Mouse (Mus musculus) erythroblast, embryonic 14.5 days (primary cell): Measurements from ENCODE around the gene Nsun7.

ENCODE experiments used
- GATA1 ChIP-seq: IDR thresholded peaks from 2 replicates; pipeline ENCODE4 v1.6.1; 2012; ENCODE audit warnings: low read length, inconsistent platforms, mixed read lengths
- TAL1 ChIP-seq: IDR thresholded peaks from 3 replicates; pipeline ENCODE4 v1.6.1; 2012; ENCODE audit warnings: low read length, inconsistent platforms, mixed read lengths

DNA sequence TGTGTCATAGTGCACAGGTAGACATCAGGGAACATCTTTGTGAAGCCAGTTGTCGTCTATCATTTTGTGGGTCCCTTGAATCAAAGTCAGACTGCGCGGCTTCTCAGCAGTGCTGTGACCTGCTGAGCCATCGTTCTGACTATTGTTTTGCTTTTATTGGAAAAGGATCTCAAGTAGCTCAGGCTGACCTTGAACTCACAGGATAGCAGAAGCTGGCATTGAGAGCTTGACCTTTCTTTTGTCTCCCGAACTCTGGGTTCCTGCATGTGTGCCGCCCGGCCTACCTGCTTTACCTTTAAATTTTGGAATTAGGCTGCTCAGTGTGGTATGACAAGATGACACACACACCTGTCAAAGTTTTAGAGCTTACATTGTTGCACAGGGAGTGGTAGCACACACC, 33.2 kb upstream of the Nsun7 start:
- TF ChIP-seq GATA1 (no peak), TAL1 (no peak)
